Mouse (Mus musculus): ENCODE results near the gene Rbms3.

DNA sequence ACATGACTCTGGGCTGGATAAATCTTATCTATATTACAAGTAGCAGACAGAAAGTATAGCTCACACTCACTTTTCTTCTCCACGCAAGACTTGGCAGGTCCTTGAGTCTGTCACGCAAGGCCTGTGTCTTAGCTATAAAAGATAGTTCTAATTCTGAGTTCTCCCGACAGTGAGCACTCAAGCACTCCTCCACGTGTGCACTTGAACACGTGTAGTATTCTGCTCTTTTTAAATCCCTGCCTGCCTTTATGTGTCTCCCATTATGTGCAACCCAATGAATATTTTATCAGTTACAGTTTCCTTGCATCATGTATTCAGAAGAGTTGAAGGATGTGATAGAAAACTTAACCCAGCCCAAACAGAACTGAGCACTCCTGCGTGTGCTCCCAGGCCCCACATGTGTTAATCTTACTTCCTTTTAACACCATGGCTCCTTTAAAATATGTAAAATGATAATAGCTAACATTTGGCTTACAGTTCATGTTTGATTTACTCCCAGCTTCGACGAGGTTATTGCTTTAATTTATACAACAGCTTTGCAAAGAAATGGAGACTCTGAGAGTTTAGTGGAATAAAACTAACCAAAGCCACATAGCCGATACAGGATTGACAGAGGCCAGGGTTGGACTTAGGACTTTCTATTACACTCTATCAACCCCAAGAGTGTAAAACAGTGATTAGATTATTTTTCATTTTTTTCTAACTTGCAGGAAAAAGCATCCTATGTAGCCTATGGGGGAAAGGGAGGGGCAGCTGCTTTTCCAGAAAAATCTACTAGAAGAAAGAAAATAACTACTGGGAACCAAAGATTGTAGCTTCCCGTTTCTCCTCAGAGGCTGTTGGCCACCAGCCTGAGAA, 749.9 kb downstream of the Rbms3 start:
- TF ChIP-seq POLR2A (IDR thresholded peaks at IDR 0.05; ENCODE audit: insufficient read depth, low read depth, low read length) (no peak), CTCF (IDR thresholded peaks at IDR 0.05; ENCODE audit: insufficient read depth, low read depth, low read length) (no peak)
